Mouse (Mus musculus) cerebellum, adult 2 months (tissue): ENCODE measurements around the gene Thbd.

ENCODE experiments used
- CTCF ChIP-seq: fragments of 200-500 bp; IDR thresholded peaks from 2 replicates; pipeline ENCODE4 v1.5.1; 2011; ENCODE audit warnings: low read depth, mild to moderate bottlenecking, control low read depth, low read length, moderate library complexity, borderline replicate concordance; ENCODE audit not compliant: insufficient read depth
- POLR2A ChIP-seq: fragments of 200-500 bp; IDR thresholded peaks from 2 replicates; pipeline ENCODE4 v1.6.1; 2011; ENCODE audit warnings: low read length, control low read depth, borderline replicate concordance; ENCODE audit not compliant: insufficient read depth

DNA sequence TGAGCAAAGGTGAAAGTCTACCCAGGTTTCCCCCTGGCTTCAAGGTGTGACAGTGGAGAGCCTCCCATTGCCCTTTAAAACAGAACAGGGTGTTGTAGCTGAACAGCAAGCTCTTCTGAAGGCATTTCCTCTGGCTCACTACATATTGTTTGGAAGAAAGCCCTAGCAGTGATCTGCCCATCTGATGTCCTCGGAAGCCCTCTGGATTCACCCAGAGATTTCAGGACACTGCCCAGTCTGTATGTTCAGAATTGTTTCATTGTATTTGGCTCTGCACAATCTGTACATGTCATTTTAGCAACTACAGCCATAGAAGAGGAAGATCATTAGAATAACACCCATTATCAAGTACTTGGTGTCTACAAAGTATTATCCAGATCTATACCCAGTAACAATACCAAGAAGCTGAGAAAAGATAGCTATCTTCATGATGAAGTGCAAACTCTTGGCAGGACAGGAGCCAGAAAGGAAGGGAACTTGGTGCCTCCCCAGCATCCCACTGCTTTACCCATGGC is 28.0 kb downstream of the Thbd start:
- TF ChIP-seq POLR2A (no peak), CTCF (no peak)
